Mouse (Mus musculus): Measurements from ENCODE around the gene Lcor. TPM values are rescaled to one million over a fixed set of nuclear protein-coding genes. Genes with fewer than 3 reads are reported as not detected.

Lcor gene
- polyA plus RNA-seq, 1 experiment from 2014 or later = 10.7 TPM

GRCm38 (mm10) chr19:41523798-41524563 lies 41.5 kb downstream of the Lcor start:
- H3K4me1 ChIP-seq (replicated peaks; ENCODE audit: control insufficient read depth, insufficient read depth, low read length) = peaks cover 4% of the 10 kb centered on the region; the same call in 1 of the 2 replicates
- H3K4me2 ChIP-seq (ENCODE audit: low read depth, low read length) = no peak overlapping the region
- H3K27me3 ChIP-seq (ENCODE audit: control insufficient read depth, insufficient read depth, low read depth, low read length) = no peaks in the 10 kb centered on the region
- peak; percentile 47; the same call in 1 of the 2 replicates for ATAC-seq (ENCODE audit: low read depth)
- no peaks in the 10 kb centered on the region for H3K36me3 ChIP-seq (ENCODE audit: control insufficient read depth, insufficient read depth, low read length)
- no peak overlapping the region for H3K9ac ChIP-seq (ENCODE audit: low read length)
- H3K27ac ChIP-seq (ENCODE audit: low read length) = no peak overlapping the region
- H3K4me3 ChIP-seq (ENCODE audit: low read length) = no peak overlapping the region
- no peaks in the 10 kb centered on the region for H3K9me3 ChIP-seq (ENCODE audit: control insufficient read depth, low read length)
- 43% methylated on average over 3 of the region's 3 CpGs for WGBS

- Histone ChIP-seq H3K9ac (ENCODE audit: low read length) (no peak overlapping the region), H3K36me3 (ENCODE audit: control insufficient read depth, insufficient read depth, low read length) (no peaks in the 10 kb centered on the region), H3K4me1 (replicated peaks; ENCODE audit: control insufficient read depth, insufficient read depth, low read length) (no peaks in the 10 kb centered on the region; the same call in 1 of the 2 replicates), H3K4me3 (ENCODE audit: low read length) (no peak overlapping the region), H3K27me3 (ENCODE audit: control insufficient read depth, insufficient read depth, low read depth, low read length) (no peaks in the 10 kb centered on the region), H3K9me3 (ENCODE audit: control insufficient read depth, low read length) (no peaks in the 10 kb centered on the region), H3K4me2 (ENCODE audit: low read depth, low read length) (no peak overlapping the region), H3K27ac (ENCODE audit: low read length) (no peak overlapping the region)
- ATAC-seq (ENCODE audit: low read depth) = no peak
- WGBS = 88% methylated on average over 3 of the region's 3 CpGs
Measured at GRCm38 (mm10) chr19:41529169-41529568, 46.7 kb downstream of the Lcor start.

GRCm38 (mm10) chr19:41534021-41534420 lies 51.6 kb downstream of the Lcor start:
- no peak overlapping the region for H3K9ac ChIP-seq (ENCODE audit: low read length)
- no peak overlapping the region for H3K4me3 ChIP-seq (ENCODE audit: low read length)
- no peak for ATAC-seq (ENCODE audit: low read depth)
- H3K4me2 ChIP-seq (ENCODE audit: low read depth, low read length) = no peak overlapping the region
- no peaks in the 10 kb centered on the region for H3K4me1 ChIP-seq (replicated peaks; ENCODE audit: control insufficient read depth, insufficient read depth, low read length)
- WGBS = 95% methylated on average over 3 of the region's 3 CpGs
- H3K9me3 ChIP-seq (ENCODE audit: control insufficient read depth, low read length) = no peaks in the 10 kb centered on the region
- no peaks in the 10 kb centered on the region for H3K36me3 ChIP-seq (ENCODE audit: control insufficient read depth, insufficient read depth, low read length)
- H3K27ac ChIP-seq (ENCODE audit: low read length) = no peak overlapping the region
- H3K27me3 ChIP-seq (ENCODE audit: control insufficient read depth, insufficient read depth, low read depth, low read length) = no peaks in the 10 kb centered on the region

- Histone ChIP-seq H3K9me3 (ENCODE audit: control insufficient read depth, low read length) (no peaks in the 10 kb centered on the region), H3K4me3 (ENCODE audit: low read length) (no peak overlapping the region), H3K9ac (ENCODE audit: low read length) (no peak overlapping the region), H3K36me3 (ENCODE audit: control insufficient read depth, insufficient read depth, low read length) (peaks cover 14% of the 10 kb centered on the region), H3K4me2 (ENCODE audit: low read depth, low read length) (no peak overlapping the region), H3K27me3 (ENCODE audit: control insufficient read depth, insufficient read depth, low read depth, low read length) (no peaks in the 10 kb centered on the region), H3K4me1 (replicated peaks; ENCODE audit: control insufficient read depth, insufficient read depth, low read length) (no peaks in the 10 kb centered on the region), H3K27ac (ENCODE audit: low read length) (no peak overlapping the region)
- no peak for ATAC-seq (ENCODE audit: low read depth)
- WGBS = 69% methylated on average over 4 of the region's 4 CpGs
Measured at GRCm38 (mm10) chr19:41556981-41557380, 74.5 kb downstream of the Lcor start.

GRCm38 (mm10) chr19:41557491-41557890 lies 75.1 kb downstream of the Lcor start:
- WGBS = 46% methylated on average over 4 of the region's 4 CpGs
- Histone ChIP-seq H3K27ac (ENCODE audit: low read length) (no peak overlapping the region), H3K9ac (ENCODE audit: low read length) (no peak overlapping the region), H3K4me1 (replicated peaks; ENCODE audit: control insufficient read depth, insufficient read depth, low read length) (no peaks in the 10 kb centered on the region), H3K36me3 (ENCODE audit: control insufficient read depth, insufficient read depth, low read length) (peaks cover 14% of the 10 kb centered on the region), H3K9me3 (ENCODE audit: control insufficient read depth, low read length) (no peaks in the 10 kb centered on the region), H3K4me2 (ENCODE audit: low read depth, low read length) (no peak overlapping the region), H3K4me3 (ENCODE audit: low read length) (no peak overlapping the region), H3K27me3 (ENCODE audit: control insufficient read depth, insufficient read depth, low read depth, low read length) (no peaks in the 10 kb centered on the region)
- peak; percentile 72 for ATAC-seq (ENCODE audit: low read depth)

GRCm38 (mm10) chr19:41558891-41559486 lies 76.6 kb downstream of the Lcor start:
- Histone ChIP-seq H3K27me3 (ENCODE audit: control insufficient read depth, insufficient read depth, low read depth, low read length) (no peaks in the 10 kb centered on the region), H3K9ac (ENCODE audit: low read length) (no peak overlapping the region), H3K27ac (ENCODE audit: low read length) (no peak overlapping the region), H3K4me2 (ENCODE audit: low read depth, low read length) (no peak overlapping the region), H3K9me3 (ENCODE audit: control insufficient read depth, low read length) (no peaks in the 10 kb centered on the region), H3K36me3 (ENCODE audit: control insufficient read depth, insufficient read depth, low read length) (peaks cover 14% of the 10 kb centered on the region), H3K4me3 (ENCODE audit: low read length) (no peak overlapping the region), H3K4me1 (replicated peaks; ENCODE audit: control insufficient read depth, insufficient read depth, low read length) (0 out of 2 replicates have a peak, but pooled peaks cover 3% of the 10 kb centered on the region)
- ATAC-seq (ENCODE audit: low read depth) = no peak
- 87% methylated on average over 9 of the region's 9 CpGs for WGBS

GRCm38 (mm10) chr19:41560856-41561255 lies 78.4 kb downstream of the Lcor start:
- H3K9me3 ChIP-seq (ENCODE audit: control insufficient read depth, low read length) = no peaks in the 10 kb centered on the region
- no peak overlapping the region for H3K4me3 ChIP-seq (ENCODE audit: low read length)
- no peaks in the 10 kb centered on the region for H3K27me3 ChIP-seq (ENCODE audit: control insufficient read depth, insufficient read depth, low read depth, low read length)
- no peak overlapping the region for H3K27ac ChIP-seq (ENCODE audit: low read length)
- no peak for ATAC-seq (ENCODE audit: low read depth)
- no peak overlapping the region for H3K4me2 ChIP-seq (ENCODE audit: low read depth, low read length)
- no peak overlapping the region for H3K9ac ChIP-seq (ENCODE audit: low read length)
- peaks cover 10% of the 10 kb centered on the region for H3K36me3 ChIP-seq (ENCODE audit: control insufficient read depth, insufficient read depth, low read length)
- 82% methylated on average over 3 of the region's 3 CpGs for WGBS
- 0 out of 2 replicates have a peak, but pooled peaks cover 3% of the 10 kb centered on the region for H3K4me1 ChIP-seq (replicated peaks; ENCODE audit: control insufficient read depth, insufficient read depth, low read length)

GRCm38 (mm10) chr19:41568791-41569190 lies 86.4 kb downstream of the Lcor start:
- Histone ChIP-seq H3K4me1 (replicated peaks; ENCODE audit: control insufficient read depth, insufficient read depth, low read length) (no peaks in the 10 kb centered on the region), H3K36me3 (ENCODE audit: control insufficient read depth, insufficient read depth, low read length) (no peaks in the 10 kb centered on the region), H3K4me2 (ENCODE audit: low read depth, low read length) (no peak overlapping the region), H3K9ac (ENCODE audit: low read length) (no peak overlapping the region), H3K4me3 (ENCODE audit: low read length) (no peak overlapping the region), H3K27me3 (ENCODE audit: control insufficient read depth, insufficient read depth, low read depth, low read length) (no peaks in the 10 kb centered on the region), H3K9me3 (ENCODE audit: control insufficient read depth, low read length) (no peaks in the 10 kb centered on the region), H3K27ac (ENCODE audit: low read length) (no peak overlapping the region)
- WGBS = 35% methylated on average over 2 of the region's 2 CpGs
- ATAC-seq (ENCODE audit: low read depth) = no peak

- no peak overlapping the region for H3K4me3 ChIP-seq (ENCODE audit: low read length)
- H3K36me3 ChIP-seq (ENCODE audit: control insufficient read depth, insufficient read depth, low read length) = no peaks in the 10 kb centered on the region
- no peaks in the 10 kb centered on the region for H3K9me3 ChIP-seq (ENCODE audit: control insufficient read depth, low read length)
- H3K4me1 ChIP-seq (replicated peaks; ENCODE audit: control insufficient read depth, insufficient read depth, low read length) = no peaks in the 10 kb centered on the region
- H3K27ac ChIP-seq (ENCODE audit: low read length) = no peak overlapping the region
- ATAC-seq (ENCODE audit: low read depth) = no peak
- H3K9ac ChIP-seq (ENCODE audit: low read length) = no peak overlapping the region
- no peak overlapping the region for H3K4me2 ChIP-seq (ENCODE audit: low read depth, low read length)
- WGBS = 87% methylated on average over 2 of the region's 2 CpGs
- no peaks in the 10 kb centered on the region for H3K27me3 ChIP-seq (ENCODE audit: control insufficient read depth, insufficient read depth, low read depth, low read length)
Measured at GRCm38 (mm10) chr19:41573700-41574099, 91.3 kb downstream of the Lcor start.

Data from lung, embryonic 16.5 days (tissue).